Mouse (Mus musculus) stomach, postnatal 0 days (tissue): ENCODE results near the gene Sap30bp.

Experiments
- CTCF ChIP-seq: IDR thresholded peaks from 2 replicates; pipeline ENCODE4 v1.5.1; 2016; ENCODE audit warnings: antibody characterized with exemption, low read depth, mild to moderate bottlenecking, moderate library complexity
- EP300 ChIP-seq: optimal IDR thresholded peaks from 2 replicates; pipeline ENCODE3; 2016; ENCODE audit warnings: antibody characterized with exemption

- no peak for TF ChIP-seq CTCF
- no peak for TF ChIP-seq EP300
Measured at GRCm38 (mm10) chr11:115970006-115970673, 37.1 kb downstream of the Sap30bp start.
